In genomic region chr5:122284183-122285028, GRCm38 (mm10) we compare ENCODE assay signal across 8 mouse cellular contexts. TPM values are rescaled to one million over a fixed set of nuclear protein-coding genes. Genes with fewer than 3 reads are reported as not detected.
DNase-seq lines count a peak whose midpoint lies in the region; ATAC-seq and TF ChIP-seq lines count a peak whose summit lies in the region.

TSS of gene Pptc7 (plus strand) at chr5:122284365.

- no peaks in the 10 kb centered on the region for H3K36me3 ChIP-seq in heart, embryonic 11.5 days (ENCODE audit: control insufficient read depth, insufficient read depth, low read length)
- 0 out of 2 replicates have a peak, but pooled peaks cover 6% of the 10 kb centered on the region for H3K36me3 ChIP-seq in kidney, embryonic 16.5 days (ENCODE audit: insufficient read depth, low read length)
- H3K36me3 ChIP-seq in liver, adult 2 months (ENCODE audit: control insufficient read depth, insufficient read depth, low read length) = no peaks in the 10 kb centered on the region
- no peaks in the 10 kb centered on the region for H3K36me3 ChIP-seq in myocyte (ENCODE audit: control insufficient read depth, insufficient read depth)
- peaks cover 3% of the 10 kb centered on the region; the same call in 1 of the 2 replicates for H3K36me3 ChIP-seq in splenic B cell, adult 2 months (ENCODE audit: control insufficient read depth, insufficient read depth, low read length, poor library complexity, severe bottlenecking)

- DNase-seq in A20 (ENCODE audit: low read depth, low spot score) = peak; percentile 93
- peak; percentile 97 for DNase-seq in brain, adult 2 months (ENCODE audit: low read depth, low spot score)
- DNase-seq in liver, adult 2 months (ENCODE audit: extremely low read depth, low read depth, low spot score) = peak; percentile 81
- peak; percentile 96 for DNase-seq in splenic B cell, adult 2 months (ENCODE audit: low read depth, low spot score)

- H3K4me1 ChIP-seq in heart, embryonic 11.5 days (ENCODE audit: control insufficient read depth, insufficient read depth, low read length) = peaks cover 30% of the 10 kb centered on the region
- H3K4me1 ChIP-seq in kidney, embryonic 16.5 days (ENCODE audit: insufficient read depth, low read length) = peaks cover 34% of the 10 kb centered on the region
- H3K4me1 ChIP-seq in liver, adult 2 months (ENCODE audit: control insufficient read depth, insufficient read depth, low read length) = peaks cover 18% of the 10 kb centered on the region

- H3K9ac ChIP-seq in heart, embryonic 11.5 days (ENCODE audit: low read depth, low read length) = peak within 1 kb of the TSS; percentile 93
- peak within 1 kb of the TSS; percentile 91 for H3K9ac ChIP-seq in kidney, embryonic 16.5 days (replicated peaks; ENCODE audit: low read length)
- peak within 1 kb of the TSS; percentile 100 for H3K9ac ChIP-seq in liver, adult 2 months (ENCODE audit: low read depth, low read length)

- TF ChIP-seq CTCF in liver, adult 2 months (IDR thresholded peaks at IDR 0.05; ENCODE audit: low read depth, low read length) = no peak

- H3K9me3 ChIP-seq in heart, embryonic 11.5 days (replicated peaks; ENCODE audit: control insufficient read depth, low read length) = no peaks in the 10 kb centered on the region
- no peaks in the 10 kb centered on the region for H3K9me3 ChIP-seq in kidney, embryonic 16.5 days (ENCODE audit: low read length)

- TF ChIP-seq POLR2A in liver, adult 2 months (IDR thresholded peaks at IDR 0.05; ENCODE audit: extremely low read depth, insufficient read depth, low read length) = peak; percentile 65; the same call in 1 of the 2 replicates
- peak; percentile 88 for TF ChIP-seq POLR2A in myocyte (IDR thresholded peaks at IDR 0.05; ENCODE audit: insufficient read length, low read depth)

- WGBS in heart, embryonic 11.5 days (ENCODE audit: insufficient replicate concordance) = under 1% methylated on average over 83 of the region's 114 CpGs
- under 1% methylated on average over 86 of the region's 114 CpGs for WGBS in kidney, embryonic 16.5 days
- under 1% methylated on average over 95 of the region's 114 CpGs for WGBS in liver, adult 2 months

- peak; percentile 91 for ATAC-seq in erythroblast, adult 5-6 weeks (replicated peaks; ENCODE audit: low FRiP score, poor library complexity, severe bottlenecking)
- peak; percentile 94 for ATAC-seq in heart, embryonic 11.5 days (replicated peaks; ENCODE audit: insufficient number of reproducible peaks, low FRiP score, low TSS enrichment)
- peak; percentile 94 for ATAC-seq in kidney, embryonic 16.5 days (ENCODE audit: low FRiP score, low TSS enrichment)

- peak within 1 kb of the TSS; percentile 96 for H3ac ChIP-seq in myocyte (ENCODE audit: control insufficient read depth, insufficient read length)

- H3K4me2 ChIP-seq in heart, embryonic 11.5 days = peak within 1 kb of the TSS; percentile 98
- H3K4me2 ChIP-seq in kidney, embryonic 16.5 days (replicated peaks; ENCODE audit: low read depth, low read length) = peak within 1 kb of the TSS; percentile 98
- peak within 1 kb of the TSS; percentile 91 for H3K4me2 ChIP-seq in myocyte (ENCODE audit: low read depth)

- peaks cover 30% of the 10 kb centered on the region for H3K79me2 ChIP-seq in liver, adult 2 months (ENCODE audit: control insufficient read depth, insufficient read depth, low read length)
- peaks cover 46% of the 10 kb centered on the region for H3K79me2 ChIP-seq in myocyte (ENCODE audit: control insufficient read depth, insufficient read depth)

- peak within 1 kb of the TSS; percentile 71 for H3K27ac ChIP-seq in heart, embryonic 11.5 days (ENCODE audit: low read depth, low read length)
- H3K27ac ChIP-seq in kidney, embryonic 16.5 days (ENCODE audit: low read length) = peak within 1 kb of the TSS; percentile 68
- peak within 1 kb of the TSS; percentile 64 for H3K27ac ChIP-seq in liver, adult 2 months (replicated peaks; ENCODE audit: insufficient read depth, low read depth, low read length)

- H3K4me3 ChIP-seq in heart, embryonic 11.5 days (ENCODE audit: low read depth, low read length) = peak within 1 kb of the TSS; percentile 99
- H3K4me3 ChIP-seq in kidney, embryonic 16.5 days (ENCODE audit: low read length) = peak within 1 kb of the TSS; percentile 92
- peak within 1 kb of the TSS; percentile 93 for H3K4me3 ChIP-seq in liver, adult 2 months (ENCODE audit: insufficient read depth, low read depth, low read length)
- H3K4me3 ChIP-seq in myocyte = peak within 1 kb of the TSS; percentile 54

- H3K27me3 ChIP-seq in heart, embryonic 11.5 days (ENCODE audit: control insufficient read depth, insufficient read depth, low read length) = no peaks in the 10 kb centered on the region
- no peaks in the 10 kb centered on the region for H3K27me3 ChIP-seq in kidney, embryonic 16.5 days (ENCODE audit: insufficient read depth, low read length)
- H3K27me3 ChIP-seq in liver, adult 2 months (ENCODE audit: control insufficient read depth, insufficient read depth, low read length) = no peaks in the 10 kb centered on the region
- no peaks in the 10 kb centered on the region for H3K27me3 ChIP-seq in myocyte (ENCODE audit: control insufficient read depth, insufficient read depth, insufficient read length)
- H3K27me3 ChIP-seq in splenic B cell, adult 2 months (ENCODE audit: control insufficient read depth, insufficient read depth, low read length, poor library complexity, severe bottlenecking) = no peaks in the 10 kb centered on the region

TF ChIP-seq in myocyte, 11 proteins besides CTCF, POLR2A, EP300 and RAD21:
- TF ChIP-seq POLR2AphosphoS2 (IDR thresholded peaks at IDR 0.05; ENCODE audit: insufficient read length, low read depth) (peak; percentile 41), MYOD1 (IDR thresholded peaks at IDR 0.05; ENCODE audit: control insufficient read depth in 1 of 3, insufficient read length in 2 of 3, low read depth in 2 of 3) (no peak), REST (IDR thresholded peaks at IDR 0.05; ENCODE audit: insufficient read depth, insufficient read length) (no peak)

RNA-seq across cellular contexts. Expression of gene Pptc7, which starts in this region (rescaled TPM):
- total RNA-seq in erythroblast, adult 5-6 weeks (2015; ENCODE audit: low replicate concordance) = 2.1 and 2.9 TPM in 2 replicates
- total RNA-seq in erythroblast, adult 5-6 weeks (2017; ENCODE audit: low replicate concordance) = 1.4 and 4.0 TPM in 2 replicates
- 10.2 and 12.3 TPM in 2 replicates for polyA plus RNA-seq in heart, embryonic 11.5 days (2014; fragmentation: Nextera tagmentation; extraction: Ambion mirVana)
- 8.6 TPM in 2 replicates for polyA plus RNA-seq in kidney, embryonic 16.5 days (2015; fragmentation: Nextera tagmentation; extraction: Ambion mirVana)
- 16.3 and 17.6 TPM in 2 replicates for total RNA-seq in liver, adult 2 months (2014; rRNA removed)
- polyA plus RNA-seq in liver, adult 2 months (2012; rRNA removed) = 8.7 and 9.5 TPM in 2 replicates
- polyA plus RNA-seq in myocyte (2012; fragmentation: generic; extraction: Trizol) = 6.2 TPM

Comparison
In these comparisons a context has a peak if more than half of its experiments do, and no peak if none do; other contexts are left out.
1. Peak in every context shown above with its lines: DNase-seq, ATAC-seq, H3K4me3 ChIP-seq and H3K27ac ChIP-seq.